Mouse (Mus musculus) gonadal fat pad, adult 2 months (tissue): ENCODE measurements at regions not wholly inside any gene's neighbourhood (a gene's known extent, or its start where the extent isn't known, plus 50 kb on each side); places are given as distances from the start of the nearest gene placed in this dataset.

ENCODE experiments used
- DNase-seq: peaks from one replicate; pipeline ENCODE4 v3.0.0-alpha.2; 2012; ENCODE audit warnings: low read depth

DNA sequence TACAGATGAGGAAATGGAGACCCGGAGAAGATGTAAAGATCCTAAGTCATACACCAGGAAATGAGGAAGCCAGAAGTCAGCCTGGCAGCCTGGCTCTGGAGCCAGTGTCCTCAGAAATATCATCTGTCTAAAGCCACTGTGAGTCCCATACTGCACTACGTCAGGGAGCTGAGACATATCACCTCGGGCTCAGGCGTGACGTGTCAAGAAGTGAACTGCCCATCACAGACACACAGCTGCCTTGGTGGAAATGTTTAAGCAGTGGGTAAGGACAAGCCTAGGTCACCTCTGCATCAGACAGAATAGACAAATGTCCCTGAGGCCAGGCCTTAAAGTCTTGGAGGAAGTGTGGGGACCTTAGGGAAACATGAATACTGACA, 88.0 kb upstream of the Zmiz1 start:
- DNase-seq: no peak

DNA sequence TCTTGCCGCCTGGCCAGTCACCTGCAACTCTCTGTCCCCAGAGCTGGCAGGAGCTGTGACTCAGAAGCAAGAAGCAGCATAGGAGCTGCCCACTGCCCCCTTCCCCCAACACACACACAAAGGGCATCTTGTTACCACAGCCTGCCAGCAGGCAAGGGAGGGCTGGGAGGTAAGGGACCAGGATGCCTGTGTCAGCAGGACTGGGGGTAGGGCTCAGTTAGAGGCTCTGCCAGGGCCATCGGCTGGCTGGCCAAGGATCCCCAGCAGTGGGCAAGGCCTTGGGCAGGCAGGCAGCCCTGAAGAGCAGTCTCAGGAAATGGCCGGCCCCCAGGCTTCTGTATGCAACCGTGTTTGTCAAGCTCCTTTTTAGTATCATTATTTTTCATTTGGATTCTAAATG, 87.3 kb upstream of the Zmiz1 start:
- DNase-seq: no peak

DNA sequence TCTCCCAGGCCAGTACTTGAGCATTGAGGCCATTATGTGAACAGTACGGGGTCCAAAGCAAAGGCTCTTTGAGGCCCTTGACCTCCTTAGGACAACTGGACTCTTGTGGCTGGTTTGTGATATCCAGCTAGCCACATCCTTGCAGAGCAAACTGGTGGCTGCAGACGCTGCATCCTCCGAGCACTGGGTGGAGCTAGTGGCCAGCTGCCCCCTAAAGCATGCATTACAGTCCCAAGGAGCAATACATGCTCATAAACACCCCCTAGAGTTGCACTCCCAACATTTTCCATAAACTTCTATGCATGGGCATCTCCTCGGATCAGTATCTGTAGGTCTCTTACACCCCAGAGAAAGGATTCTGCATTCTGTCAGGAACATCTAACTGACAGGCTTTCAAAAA, 86.4 kb upstream of the Zmiz1 start:
- DNase-seq: no peak

DNA sequence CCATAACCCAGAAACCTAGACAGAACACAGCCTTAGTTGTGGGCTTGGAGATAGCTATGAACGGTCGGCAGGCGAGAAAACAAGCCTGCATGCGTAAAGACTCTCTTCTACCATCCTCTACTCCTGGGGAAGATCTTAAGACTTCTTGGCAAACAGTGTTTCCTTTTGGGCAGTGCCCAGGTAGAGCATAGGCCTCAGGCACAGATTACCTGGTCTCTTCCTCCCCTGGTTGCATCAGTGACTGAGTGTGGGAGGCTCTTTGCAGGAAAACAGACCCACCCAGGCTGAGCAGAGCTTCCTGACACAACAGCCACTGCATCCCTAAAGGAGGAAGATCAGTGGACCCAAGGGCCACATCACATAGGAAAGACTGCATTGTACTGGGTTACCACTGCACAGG, 85.8 kb upstream of the Zmiz1 start:
- peak; percentile 84 for DNase-seq

DNA sequence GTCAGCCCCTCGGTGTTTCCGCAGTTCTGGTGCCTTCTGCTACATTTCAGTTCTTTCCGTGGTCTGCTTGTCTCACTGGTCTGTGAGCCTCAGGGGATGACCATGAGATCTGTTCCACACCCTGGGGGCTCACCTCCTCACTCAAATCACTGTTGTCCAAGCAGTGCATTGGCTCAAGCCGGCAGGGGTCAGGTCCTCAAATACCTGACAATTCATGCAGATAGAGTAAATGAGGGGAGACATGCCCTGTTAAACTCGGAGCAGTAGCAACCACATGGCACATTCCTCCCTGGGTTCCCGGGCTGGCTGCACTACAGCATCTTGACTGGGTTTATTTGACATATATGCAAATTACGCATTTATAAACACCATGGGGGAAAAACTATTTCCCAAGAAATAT, 84.0 kb upstream of the Zmiz1 start:
- no peak for DNase-seq

DNA sequence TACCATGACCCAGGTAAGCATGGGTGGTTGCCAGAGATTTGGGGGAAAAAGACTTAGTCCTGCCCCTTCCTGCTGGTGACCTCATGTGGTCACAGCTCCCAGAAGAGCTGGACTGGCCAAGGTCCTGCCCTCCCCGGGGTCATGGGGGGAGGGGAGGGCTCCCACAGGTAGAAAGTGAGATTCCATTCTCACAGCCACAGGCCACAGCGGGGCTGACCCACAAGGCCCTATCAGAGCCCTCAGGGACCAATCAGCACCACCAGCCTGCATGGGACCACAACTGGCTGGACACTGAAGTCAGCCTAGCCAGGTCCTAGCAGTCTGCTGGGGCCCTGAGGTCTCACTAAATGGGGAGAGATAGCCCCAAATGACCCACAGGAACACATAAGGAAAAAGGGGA, 81.9 kb upstream of the Zmiz1 start:
- no peak for DNase-seq

DNA sequence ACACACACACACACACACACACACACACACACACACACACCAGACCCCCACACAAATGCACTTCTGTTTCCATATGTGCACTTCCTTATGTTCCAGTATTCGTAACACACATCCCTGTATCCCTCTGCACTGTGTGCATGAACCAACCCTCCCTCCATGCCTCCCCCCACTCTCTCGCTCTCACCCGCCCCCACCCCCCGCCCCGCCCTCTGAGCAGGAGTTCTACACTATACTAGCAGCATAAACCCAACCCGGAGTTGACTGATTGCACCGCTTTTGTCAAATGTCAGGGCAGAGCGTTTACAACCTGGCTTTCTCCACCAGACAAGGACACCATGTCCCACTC, 81.5 kb upstream of the Zmiz1 start:
- DNase-seq: no peak

DNA sequence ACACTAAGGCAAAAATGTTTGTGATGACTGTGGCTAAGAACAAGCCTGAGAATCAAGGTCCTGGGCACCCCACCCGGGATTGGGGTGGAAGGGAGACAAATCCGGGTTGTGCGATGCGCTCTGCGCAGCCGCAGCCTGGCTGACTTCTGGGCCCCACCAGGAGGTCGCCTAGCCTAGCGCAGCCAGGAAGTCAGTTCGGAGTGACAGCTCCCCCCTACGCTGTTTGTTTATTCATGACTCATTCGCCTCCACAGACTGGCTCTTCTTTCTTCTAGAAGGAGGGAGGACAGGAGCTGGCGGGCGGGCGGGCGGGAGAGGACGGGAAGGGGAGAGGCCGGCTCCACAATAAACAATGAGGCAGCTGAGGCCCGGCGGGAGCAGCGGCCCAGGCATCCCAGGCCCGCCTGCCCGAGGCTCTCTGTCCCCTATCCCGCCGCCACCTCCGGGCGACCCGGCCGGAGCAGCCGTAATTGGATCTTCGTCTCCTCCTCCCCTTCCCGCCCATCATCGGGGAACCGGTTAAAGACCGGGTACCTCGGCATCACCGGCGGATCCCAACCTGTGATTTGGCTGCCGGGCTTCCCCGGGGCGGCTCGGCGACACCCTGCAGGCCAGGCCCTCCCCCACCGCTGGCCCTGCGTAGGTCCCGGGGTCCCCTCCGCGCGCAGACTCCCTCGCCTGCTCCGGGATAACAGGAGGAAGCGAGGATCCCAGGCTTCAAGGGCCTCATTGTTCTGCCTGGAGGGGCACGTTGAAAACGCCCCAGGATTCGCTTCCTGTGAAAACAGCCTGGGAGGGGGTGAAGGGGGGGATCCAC, 80.9 kb upstream of the Zmiz1 start:
- DNase-seq: no peak

DNA sequence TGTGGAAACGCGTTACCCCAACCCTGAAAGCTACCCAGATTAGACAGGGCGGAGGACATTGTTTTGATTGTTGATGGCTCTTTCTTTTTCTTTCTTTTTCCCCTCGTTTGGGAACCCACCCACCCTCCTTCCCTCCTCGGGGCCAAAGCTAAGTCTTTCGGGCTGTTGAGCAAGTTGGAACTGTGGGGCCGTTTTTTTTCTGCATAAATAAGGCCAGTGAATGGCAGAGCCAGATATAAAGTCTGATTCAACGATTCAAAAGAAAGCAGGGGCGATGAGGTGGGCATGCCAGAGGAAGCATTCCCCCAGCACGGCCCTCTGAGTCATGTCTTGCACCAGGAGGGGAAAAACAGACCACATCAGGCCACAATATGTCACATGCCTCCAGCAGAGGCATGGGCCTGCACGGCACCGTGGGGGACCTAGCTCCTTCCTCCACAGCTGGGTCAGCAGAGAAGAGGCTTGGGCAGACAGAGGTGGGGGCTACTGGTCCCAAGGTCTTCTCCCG, 80.2 kb upstream of the Zmiz1 start:
- DNase-seq: no peak

DNA sequence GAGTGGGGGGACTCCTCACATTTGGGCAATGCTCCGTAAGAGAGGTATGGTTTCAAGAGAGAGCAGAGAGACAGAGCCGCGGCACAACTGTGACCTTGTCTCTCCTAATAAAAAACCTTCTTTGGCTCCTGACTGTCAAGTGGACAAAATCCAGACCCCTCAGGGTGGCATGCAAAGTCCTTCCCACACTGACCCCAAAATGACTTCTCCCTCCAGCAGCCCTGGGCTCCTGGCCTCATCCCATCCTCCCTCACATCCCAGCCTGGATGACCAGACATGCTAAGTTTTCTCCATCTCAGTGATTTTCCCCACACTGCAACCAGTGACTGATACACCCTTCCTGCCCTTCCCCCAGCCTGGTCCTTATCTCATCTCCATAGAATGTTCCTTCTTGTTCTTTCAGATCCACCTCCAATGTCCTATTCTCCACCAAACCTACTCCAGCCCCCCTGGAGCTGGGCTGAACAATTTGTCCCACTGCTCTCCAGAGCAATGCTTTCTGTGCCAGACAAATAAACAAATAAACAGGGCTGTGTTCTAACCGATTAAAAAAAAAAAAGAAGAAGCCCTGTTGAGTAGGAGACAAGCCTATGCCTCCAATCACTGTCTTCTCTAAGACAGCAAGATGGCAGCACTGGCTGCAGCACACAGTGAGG, 75.7 kb upstream of the Zmiz1 start:
- DNase-seq: no peak

DNA sequence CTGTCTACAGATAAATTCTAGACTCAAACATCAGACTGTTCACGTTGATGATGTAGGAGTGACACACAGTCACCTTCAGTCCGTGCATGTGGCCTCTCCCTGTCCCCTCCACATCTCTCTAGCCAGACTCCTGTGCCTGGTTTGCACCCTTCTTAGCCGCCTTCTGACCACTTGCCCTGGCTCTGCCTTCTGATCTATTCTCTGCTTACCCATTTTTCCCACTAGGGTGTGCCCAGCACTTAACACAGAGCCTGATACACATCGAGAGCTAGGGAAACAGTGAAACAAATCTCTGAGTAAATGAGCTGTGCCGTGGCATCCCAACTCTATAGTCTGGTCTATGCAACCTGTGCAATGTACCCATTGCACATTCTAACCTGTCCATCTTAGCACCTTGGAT, 73.3 kb upstream of the Zmiz1 start:
- no peak for DNase-seq

DNA sequence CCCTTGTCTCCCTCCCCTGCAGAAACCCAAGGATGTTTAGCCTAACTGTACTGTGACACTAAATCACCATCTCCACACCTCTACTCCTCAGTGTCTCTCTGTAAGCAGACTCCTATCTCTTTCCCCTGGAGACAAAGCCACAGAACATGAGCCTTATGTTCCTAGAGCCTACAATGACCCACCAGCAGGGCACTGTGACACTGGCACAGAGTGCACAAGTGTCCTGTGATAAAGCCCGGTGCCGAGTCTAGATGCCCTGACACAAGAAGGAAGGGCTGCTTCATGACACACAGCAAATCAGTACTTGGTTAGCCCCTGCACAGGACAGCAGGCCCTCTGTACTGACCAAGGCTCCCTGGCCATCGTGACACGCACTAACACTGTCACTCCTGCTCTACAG, 71.2 kb upstream of the Zmiz1 start:
- no peak for DNase-seq

DNA sequence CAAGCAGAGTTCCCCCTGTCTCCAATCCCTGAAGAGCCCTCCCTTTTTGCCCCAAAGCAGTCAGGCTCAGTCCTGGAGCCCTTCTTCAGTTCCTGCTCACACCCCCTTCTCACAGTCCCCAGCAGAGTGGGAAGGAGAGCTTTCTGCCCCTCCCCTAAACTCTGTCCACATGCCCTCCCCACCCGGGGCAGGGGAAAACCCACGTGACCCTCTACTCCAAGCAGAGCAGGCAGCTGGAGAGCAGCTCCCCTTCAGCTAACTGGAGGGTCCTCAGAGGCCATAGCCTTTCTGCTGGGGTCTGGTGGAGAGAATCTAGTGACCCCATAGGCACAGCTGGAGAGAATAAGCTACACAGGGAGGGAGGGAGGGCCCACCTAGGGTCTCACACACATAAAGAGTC, 69.7 kb upstream of the Zmiz1 start:
- DNase-seq: no peak

DNA sequence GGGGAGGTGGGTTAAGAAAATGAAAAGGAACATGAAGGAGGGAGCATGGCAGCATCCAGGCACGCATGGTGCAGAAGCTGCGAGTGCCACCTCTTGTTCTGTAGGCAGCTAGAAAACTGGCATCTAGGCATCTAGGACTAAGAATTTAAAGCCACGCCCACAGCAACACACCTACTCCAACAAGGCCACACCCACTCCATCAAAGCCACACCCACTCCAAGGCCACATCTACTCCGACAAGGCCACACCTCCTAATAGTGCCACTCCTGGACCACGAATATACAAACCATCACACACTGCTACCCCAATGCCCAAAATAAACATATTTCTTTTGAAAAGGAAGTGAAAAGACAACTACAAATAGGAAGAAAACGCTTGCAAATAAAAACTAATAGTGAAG, 66.6 kb upstream of the Zmiz1 start:
- no peak for DNase-seq

DNA sequence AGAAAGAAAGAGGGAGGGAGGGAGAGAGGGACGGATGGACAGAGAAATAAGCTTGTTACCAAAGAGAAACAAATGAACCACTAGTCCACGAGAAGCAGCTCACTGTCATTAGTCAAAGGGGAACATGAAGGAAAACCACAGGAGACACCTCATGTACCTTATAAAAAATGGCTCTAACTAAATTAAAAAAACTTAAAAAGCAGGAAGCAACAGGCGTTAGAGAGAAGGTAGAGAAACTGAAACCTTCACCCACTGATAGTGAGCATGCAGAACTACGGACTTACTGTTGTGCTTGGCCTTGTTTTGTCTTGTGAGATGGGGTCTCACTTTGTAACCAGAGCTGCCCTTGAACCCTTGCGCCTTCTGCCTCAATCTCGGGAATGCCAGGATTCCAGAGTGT, 66.0 kb upstream of the Zmiz1 start:
- DNase-seq: no peak

DNA sequence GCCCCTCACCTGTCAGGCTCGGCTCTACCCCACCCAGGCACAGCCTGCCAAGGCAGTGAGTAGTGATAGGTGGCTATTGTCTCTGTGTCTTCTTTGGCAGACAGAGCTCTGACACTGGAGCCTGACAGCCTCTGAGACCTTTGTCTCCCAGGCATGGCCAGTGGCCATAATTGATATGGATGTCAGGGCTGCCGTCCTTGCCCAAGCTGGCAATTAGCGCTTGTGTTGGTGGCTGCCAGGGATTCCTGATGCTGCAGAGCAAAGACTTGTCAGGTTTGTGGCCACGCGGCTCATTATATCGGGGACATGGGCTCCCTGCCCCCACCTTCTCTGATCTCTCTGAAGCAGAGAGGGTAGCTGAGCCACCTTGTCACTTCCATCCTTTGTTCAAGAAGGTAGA, 64.1 kb upstream of the Zmiz1 start:
- no peak for DNase-seq

DNA sequence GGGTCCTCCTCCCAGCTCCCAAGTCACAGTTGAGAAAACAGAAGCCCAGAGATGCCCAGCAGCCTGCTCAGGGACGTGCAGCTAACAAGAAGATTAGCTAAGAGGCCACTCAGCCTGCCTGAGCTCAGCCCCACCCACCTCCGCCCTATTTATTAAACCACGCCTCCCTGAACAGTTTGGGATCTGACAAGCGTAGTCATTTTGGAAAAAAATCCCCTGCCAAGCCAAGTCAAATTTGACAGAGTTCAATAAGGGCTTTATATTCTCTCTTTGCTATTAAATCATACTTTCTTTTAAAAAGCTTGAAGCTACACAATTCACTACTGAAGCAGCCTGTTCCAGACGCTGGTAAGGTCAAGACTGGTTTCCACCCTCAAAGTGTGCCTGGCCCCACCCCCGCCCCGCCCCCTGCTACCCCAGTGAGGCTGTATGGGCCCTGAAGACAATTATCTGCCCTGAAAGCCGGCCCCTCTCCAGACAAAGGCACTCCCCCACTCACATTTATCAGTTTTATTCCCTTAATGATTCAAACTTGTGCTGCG, 61.9 kb upstream of the Zmiz1 start:
- peak; percentile 28 for DNase-seq

DNA sequence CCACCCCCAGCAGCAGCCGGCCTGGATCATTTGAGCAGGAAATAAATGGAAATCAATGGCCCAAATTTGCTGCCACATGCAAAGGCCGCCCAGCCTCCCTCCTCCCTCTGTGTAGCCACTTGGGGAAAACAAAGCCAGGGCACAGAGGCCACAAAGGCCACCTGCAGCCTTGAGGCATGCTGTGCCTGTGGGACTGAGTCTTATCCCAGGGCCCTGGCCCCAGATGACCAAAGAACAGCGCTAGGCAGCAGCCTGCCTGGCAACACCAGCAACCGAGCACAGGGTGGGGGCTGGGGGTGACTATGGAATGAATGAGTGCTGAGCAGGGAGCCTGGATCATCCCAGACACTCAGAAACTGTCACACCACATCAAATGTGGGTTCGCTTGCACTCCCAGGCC, 61.2 kb upstream of the Zmiz1 start:
- DNase-seq: no peak

DNA sequence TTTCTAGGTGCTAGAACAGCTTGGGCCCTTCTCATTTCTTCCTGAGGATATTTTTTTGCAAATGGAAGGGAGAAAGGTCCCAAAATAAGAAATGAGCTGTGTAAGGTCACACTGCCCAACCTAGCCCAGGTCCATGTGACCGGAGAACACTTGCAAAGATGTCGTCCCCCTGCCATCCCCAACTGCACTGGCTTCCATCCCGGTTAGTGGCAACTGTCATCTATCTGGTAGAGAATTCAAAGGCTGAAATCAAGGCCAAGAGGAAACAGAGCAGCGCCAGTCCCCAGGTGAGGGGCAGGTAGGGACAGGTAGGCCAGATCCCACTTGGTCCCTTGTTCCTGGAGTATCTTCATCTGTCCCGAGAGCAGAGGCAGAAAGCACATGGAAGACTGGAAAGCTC, 60.2 kb upstream of the Zmiz1 start:
- DNase-seq: no peak

DNA sequence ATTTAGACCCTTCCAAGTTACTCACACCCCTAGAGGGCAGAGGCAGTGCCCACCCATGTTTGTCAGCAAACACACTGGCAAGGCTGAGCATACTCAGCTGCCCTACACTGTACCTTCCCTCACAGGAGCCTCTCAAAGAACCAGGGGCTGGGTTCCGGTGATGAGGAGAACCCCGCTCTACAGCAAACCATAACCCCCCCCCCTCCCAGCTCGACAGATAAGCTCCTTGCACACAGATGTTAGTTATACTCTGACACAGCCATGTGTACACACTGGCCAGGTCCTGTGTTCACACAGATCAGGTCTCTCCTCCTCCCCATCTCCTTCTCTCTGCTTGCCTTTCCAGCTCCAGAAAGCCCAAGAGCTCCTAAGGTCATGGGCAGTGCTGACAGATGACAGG, 59.7 kb upstream of the Zmiz1 start:
- no peak for DNase-seq

DNA sequence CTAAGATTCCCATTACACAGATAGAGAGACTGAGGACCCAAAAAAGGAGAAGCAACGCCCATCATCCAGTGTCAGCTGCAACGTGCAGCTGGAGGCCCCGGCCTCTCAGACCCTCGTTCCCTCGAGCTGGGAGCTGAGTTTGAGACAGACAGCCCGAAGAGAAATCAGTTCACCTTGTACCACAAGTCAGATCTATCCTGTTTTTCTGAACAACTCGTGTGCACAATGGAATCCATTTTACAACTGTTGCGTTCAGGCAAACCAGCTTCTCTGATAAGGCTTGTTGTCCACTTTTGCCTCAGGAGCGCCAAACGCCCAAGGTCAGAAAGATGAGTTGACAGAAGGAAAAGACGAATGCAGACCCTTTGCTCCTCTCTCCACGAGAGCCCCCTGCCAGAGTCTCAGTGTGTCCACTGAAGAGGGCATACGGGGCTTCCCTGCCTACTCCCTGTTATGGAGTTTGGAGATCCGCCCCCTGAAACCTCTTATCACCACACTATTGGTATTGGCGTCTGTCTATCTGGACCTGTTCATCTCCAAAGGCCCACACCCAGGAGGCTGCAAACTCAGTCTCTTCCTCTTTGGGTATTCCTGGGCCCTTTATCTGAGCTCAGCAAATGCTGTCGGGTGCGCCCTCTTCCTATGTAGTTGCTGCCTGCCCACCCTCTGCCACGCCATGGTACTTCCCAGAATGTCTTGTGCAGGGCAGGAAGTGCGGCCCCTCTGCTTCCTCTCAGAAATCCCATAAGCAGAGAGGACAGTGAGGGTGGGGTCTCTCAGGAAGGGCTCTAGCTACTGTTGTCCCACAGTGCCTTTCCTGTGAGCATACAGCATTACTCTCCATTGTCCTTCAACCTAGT, 57.7 kb upstream of the Zmiz1 start:
- no peak for DNase-seq

DNA sequence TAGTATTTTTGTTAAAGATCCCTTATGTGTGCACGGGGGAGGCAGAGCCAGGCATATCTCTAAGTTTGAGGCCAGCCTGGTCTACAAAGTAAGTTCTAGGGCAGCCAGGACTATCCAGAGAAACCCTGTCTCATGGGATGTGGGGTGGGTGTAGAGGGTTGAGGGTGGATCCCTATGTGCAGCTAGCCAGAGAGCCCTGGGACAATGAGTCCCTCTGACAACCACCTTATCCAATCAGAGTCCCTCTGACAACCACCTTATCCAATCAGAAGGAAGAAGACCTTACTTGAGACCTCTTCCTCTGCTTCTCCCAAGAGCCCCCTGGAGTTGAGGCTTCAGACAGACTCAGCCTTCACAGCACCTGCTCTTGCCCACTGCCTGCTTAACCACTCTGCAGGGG, 56.6 kb upstream of the Zmiz1 start:
- DNase-seq: no peak

DNA sequence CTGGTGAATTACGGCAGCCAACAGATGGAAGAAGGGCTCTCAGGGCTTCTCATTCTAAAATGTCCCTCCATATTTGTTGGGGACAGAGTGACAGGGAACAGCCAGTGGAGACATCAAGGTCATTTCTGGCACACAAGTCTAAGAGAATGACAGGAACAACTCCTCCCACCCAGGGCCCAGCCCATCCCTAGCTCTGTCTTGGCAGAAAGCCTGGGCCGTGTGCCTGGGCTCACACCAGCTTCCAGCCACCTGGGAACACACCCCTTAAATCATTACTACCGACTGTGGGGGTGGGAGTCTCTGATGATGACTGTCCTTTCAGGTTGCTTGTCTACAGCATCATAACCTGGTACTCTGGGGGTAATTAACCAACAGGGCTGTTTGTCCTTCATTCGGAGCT, 53.8 kb upstream of the Zmiz1 start:
- DNase-seq: no peak
